Mouse (Mus musculus): ENCODE measurements around the gene Sec61a1.

Gene Sec61a1

DNA sequence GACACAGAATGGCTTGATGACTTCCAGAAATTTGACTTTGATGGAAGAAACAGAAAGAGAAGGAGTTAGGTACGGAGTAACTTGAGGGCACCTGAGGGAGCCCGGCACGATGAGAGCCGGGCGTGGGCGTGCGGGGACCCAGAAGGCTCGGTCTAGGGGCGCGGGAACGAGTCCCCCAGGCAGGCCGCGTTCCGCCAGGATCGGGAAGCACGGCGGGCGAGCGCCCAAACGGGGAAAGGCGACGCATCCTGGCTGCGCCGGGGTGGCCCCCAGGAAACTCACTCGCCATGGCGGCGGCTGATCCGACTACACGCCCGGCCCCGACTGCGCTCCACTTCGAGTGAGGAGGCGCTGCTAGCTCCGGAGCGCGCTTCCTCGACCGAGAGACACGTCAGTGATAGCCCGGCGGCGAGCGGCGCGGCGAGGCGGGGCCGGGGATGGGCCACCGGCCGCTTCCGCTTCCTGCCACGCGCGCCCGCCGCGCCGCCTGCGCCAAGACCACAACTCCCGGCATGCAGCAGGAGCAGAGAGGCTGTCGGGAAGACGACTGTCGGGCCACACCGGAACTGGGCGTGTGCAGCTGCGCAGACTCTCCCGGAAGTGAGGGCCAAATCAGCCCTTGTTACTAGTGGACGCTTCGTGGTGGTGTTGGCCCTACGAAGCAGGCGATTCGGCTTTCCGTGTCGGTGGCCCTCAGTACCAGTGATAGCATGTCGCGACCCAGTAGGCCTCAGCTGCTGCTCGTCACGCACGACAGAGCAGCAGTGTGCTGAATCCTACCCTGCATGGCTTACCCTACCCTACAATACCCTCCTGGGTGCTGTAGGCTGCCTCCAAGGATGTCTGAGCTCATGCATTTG is at the start of gene Sec61a1:
Gene Sec61a1 (minus strand): TSS at position 502 of the 860 bp plus-strand sequence.
- DNase-seq, result peak; percentile 91 to 96

DNA sequence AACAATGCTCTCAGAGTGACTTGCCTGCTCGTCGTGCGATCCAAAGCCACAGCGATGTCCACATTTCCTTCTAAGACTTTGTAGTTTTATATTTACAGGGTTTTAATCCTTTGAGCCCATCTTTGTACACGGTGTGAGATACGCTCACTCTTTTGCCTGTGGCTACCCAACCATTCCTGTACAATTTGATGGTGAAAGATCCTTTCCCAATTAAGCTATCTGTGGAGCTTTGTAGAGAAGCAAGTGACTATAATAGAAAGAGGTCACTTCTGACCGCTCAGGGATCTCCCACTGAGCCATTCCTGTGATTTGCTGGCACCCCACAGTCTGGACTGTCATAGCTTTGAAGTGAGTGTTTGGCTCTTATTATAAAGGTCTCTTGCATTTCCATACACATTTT is 48.0 kb upstream of the Sec61a1 start:
- DNase-seq, result no peak

DNA sequence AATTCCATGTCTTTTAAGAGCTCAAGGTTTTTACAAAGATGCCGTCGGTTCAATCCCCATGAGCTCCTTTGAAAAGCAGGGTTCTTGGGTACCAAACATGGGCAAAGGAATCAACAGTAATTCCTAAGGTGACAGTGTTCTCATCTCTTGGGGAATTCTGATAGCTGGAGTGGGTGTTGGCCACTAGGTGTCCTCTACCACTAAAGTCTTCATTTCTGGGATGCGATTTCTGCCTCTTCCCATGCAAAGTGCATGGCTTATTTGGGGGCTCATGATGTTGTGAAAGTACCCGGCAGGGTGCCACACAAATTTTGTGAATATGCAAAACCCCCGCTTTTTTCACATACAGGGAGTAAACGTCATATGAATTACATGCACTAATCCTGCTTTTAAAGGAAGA is 46.3 kb upstream of the Sec61a1 start:
- DNase-seq, result no peak

- DNase-seq, result no peak
These were observed 41.5 kb upstream of the Sec61a1 start for GRCm38 (mm10) chr6:88560156-88560555.

DNA sequence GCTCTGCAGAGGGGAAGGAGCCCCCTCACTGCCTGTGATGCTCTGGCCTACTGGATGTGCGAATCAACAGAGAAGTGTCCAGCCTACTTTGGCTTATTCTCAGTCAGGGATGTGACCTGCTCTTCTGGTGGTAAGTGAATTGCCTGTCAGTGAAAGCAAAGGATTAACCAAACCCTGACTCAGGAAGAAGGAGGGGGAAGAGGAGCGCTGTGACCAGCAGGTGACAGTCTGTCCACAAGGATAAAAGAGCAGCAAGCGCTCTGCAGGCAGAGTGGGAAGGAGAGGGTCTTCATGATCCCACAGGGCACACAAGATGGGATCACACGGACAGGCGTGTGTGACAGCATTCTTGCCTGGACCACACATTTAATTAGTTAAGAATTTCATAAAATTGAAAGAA is 41.0 kb upstream of the Sec61a1 start:
- no peak for DNase-seq

- no peak for DNase-seq
These were observed 39.4 kb upstream of the Sec61a1 start for GRCm38 (mm10) chr6:88558076-88558475.

DNA sequence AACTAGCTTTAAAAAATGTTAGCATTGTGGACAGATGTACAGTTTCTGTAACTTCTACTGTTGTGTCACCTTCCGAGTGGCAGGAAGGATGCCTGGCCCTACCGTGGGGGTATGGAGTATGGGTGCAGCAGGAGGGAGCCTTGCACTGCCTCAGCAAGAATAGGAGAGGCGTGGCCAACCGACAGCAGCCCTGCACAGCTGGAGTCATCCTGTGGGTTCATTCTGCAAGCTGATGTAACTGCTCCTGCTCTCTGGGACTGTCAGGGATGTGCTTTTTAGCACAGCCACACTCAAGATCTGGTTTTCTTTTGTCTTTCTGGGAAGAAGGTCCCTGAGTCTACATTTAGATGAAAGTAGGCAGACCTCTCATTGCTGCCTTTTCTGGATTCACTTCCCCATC is 38.8 kb upstream of the Sec61a1 start:
- no peak for DNase-seq

- no peak for DNase-seq
These were observed 31.2 kb upstream of the Sec61a1 start for GRCm38 (mm10) chr6:88549916-88550315.

DNA sequence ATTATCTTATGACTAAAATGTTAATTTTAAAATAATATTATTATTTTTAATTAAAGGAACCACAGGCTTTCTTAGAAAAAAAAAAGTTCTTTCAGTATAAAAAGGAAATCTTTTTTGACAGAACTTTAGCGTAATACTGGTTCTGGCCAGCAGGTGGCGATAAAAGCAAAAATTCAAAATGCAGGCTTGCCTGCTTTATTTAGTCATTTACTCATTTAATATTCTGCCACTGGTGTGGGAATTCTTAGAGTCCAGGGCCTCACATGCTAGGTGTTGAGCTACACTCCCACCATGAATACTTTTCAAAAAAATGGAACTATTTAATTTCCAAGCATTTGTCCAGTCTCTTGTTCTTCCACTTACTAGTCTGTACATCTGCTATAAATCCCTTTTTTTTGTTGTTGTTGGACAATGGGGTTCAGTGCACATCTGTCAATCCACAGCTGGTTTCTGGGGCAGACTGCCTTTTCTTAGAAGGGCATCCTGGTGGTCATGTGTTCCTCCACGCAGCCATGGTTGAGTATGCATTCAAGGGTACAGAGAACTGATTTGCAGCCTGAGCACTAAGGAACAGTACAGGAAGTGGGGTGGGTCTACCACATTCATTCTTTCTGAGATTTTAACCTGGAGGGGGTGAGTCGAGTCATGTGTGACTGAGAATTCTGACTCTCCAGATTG is 30.6 kb upstream of the Sec61a1 start:
- peak; percentile 20 to 39 for DNase-seq

DNA sequence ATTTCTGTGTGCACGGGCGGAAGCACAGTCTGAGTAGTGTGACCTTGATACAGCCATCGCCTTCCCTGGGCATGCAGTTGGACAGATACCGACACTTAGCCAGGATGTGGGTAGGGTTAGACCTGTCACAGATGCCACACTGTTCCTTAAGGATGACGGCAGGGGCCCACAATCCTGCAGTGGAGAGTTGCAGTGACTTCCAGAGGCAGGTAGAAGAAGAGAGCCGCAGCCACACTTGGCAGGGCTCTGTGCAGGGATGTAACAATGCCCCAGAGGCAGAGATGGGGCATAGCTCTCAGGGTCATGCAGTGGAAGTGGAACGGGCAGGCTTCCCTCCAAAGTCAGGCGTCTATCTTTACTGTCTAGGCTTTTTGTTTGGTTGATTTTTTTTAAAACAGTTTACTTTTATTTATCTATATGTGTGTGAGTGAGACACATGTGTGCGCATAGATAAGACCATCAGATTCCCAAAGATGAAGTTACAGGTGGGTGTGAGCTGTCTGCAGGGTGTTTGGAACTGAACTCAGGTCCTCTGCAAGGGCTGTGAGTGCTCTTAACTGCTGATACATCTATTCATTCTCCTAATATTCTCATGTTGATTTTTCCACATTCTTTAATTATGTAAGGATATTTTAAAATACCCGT is 29.8 kb upstream of the Sec61a1 start:
- no peak for DNase-seq

DNA sequence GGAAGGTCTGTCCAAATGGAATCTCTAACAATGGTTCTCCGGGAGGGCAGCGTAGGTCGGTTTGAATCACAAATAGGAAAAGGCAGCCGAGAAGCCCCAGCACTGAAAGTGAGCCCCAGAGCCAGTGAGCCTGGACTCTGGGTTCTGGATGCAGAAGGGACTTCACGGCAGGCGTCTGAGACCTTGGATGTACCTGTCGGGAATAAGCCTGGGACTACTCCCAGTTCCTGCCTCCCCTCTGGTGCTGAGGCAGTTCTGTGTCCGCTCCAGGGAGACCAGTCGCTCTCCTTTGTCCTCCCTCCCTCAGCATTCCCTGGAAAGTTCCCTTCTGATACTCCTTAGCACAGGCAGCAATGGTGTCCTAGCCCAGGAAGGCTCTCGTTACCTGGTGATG is 26.7 kb upstream of the Sec61a1 start:
- DNase-seq, result no peak

- DNase-seq, result no peak
These were observed 26.1 kb upstream of the Sec61a1 start for GRCm38 (mm10) chr6:88544644-88545396.

DNA sequence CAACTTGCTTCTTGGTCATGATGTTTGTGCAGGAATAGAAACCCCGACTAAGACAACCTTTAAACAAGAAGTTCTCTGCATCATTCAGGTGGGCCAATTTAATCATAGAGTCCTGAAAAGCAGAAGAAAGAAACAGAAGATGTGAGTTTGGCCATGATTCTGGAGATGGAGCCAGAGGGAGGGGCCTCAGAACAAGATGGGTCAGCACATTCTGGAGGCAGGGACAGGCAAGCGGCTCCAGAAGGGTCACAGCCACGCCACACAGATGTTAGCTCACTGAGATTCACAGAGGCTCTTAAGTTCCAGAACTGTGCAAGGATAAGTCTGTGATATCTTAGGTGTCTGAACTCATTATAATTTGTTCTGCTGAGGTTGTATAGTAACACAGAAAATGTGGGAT is 25.5 kb upstream of the Sec61a1 start:
- DNase-seq, result no peak

DNA sequence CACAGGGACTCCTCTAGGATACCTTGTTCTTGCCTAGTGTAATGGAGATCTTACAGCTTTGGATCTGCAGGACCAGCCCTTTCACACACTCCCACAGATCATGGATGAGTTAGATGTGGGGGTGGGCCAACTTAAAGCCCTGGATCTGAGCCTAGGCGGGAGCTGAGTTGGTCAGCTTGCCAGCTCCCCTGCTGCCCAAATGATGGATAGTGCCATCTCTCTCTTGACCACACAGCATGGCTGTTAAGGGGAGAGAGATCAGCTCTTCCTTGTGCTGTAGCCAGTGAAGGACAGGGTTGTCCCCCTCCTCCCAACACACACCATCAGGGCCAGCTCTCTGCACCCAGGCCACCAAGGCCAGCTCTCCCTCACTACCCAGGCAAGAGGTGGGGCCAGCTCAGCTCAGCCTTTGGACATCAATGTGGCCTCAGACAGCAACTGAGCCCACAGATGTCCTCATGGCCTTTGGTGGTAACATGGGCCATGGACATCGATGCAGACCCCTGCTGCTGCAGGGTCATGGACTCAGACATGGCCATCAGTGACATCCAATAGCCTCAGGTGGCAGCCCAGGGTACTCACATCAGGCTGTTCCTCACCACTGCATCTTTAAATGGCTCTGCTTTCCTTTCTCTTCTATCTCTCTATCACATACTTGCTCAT is 21.5 kb upstream of the Sec61a1 start:
- DNase-seq, result no peak

GRCm38 (mm10) chr6:88530306-88530705 is 11.6 kb upstream of the Sec61a1 start:
- no peak for DNase-seq

DNA sequence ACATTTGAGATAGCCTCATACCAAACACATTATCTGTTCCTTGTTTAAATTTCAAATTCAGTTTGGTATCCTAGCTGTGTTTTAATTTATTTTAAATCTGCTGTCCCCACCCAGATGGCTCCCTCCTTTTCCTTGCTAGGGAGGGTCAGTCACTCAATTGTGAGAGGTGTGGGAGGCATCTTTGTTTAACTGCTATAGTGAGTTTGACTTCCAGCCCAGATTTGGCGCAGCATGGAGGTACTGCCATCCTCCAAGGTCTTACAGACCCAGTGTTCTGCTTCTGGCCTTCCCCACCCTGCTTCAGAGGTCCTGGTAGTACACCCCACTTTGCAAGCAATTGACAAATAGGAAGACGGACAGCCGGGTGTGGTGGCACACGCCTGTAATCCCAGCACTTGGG is 5.4 kb upstream of the Sec61a1 start:
- DNase-seq, result no peak

DNA sequence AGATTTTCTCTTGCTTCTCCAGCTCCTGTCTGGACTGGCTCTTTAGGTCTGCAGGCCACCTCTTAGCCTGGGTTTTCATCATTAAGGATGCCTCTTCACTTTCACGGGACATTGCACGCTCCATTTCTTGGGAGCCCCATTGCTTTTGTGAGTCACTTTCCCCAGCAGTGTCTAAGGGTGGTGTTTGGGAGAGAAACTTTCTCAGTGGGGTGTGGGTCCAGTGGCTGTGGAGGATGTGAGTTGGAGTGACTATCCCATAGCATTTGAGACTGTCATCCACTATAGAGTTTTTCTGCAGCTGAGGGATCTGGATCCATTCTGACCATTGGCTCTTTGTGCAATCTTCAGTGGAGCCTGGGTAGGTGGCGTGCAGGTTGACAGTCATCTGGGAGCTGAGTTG is 4.7 kb upstream of the Sec61a1 start:
- DNase-seq, result no peak

GRCm38 (mm10) chr6:88523043-88523442 is 4.3 kb upstream of the Sec61a1 start:
- no peak for DNase-seq

DNA sequence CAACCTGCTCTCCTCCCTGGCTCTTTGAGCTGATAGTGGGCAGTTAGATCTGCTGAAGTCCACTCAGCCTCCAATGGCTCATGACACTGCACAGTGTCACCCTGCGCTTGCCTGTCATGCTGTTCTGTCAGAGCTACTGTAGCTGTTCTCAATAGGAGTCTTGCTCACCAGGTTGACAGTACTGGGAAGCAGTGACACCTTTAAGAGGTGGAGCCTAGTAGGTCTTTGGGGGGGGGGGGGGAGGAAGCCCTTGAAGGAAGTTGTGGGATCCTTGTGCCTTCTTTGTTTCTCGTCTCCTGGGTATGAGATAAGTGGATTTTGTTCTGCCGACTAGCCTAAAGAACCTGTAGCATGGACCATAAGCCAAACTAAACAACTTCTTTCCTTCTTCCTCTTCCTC is 3.9 kb upstream of the Sec61a1 start:
- no peak for DNase-seq

DNA sequence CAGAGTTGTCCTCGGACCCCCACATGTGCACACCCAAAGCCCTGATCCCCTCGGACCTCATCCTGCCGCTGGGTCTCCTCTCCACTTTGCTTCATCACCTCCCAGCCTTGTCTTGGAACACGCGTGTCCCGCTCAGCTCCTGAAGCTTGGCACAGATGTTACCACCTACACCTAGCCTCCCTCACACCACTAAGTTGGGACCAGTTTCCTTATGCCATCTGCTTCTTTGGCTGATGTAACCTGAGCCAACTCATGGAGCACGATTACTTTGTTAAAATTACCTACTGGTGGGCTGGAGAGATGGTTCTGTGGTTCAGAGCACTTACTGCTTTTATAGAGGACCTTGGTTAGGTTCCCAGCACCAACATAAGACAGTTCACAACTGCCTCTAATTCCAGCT is 3.1 kb upstream of the Sec61a1 start:
- no peak for DNase-seq

DNA sequence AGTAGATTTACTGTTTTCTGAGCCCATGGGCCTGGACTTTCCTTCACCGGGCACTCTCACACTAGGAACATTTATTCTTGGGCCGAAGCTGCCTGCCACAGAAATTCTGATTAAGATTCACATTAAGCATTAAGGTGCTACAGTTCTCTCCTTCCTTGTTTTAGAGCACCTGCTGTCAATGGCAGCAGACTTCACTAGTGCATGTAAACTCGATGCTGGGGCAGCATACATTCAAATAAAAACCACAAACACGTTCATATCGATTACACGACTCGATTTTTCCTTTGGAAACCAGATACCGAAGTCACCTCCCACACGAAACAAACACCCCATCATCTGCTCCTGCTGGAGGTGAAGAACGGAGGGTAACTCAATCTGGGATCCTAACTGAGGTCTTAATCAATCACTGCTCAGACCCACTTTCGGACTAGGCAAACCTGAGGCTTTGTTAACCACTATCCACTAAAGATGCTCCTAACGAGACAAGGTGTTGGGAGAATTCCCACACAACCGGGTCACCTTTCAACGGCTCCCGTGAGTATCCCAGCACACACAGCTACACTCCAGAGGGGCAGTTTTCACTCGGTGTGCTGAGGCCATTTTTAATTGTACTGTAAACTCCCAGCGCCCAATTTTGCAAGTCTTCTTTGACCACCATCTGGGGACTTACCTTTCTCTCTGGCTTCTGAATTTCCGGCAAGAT is 853 bp downstream of the Sec61a1 start:
- DNase-seq, result no peak

- no peak for DNase-seq
These were observed 2.0 kb downstream of the Sec61a1 start for GRCm38 (mm10) chr6:88516667-88517066.
